Mouse (Mus musculus): ENCODE results near the gene St6galnac3. TPM values are rescaled to one million over a fixed set of nuclear protein-coding genes. Genes with fewer than 3 reads are reported as not detected.

Gene St6galnac3
- polyA plus RNA-seq, 1 experiment from 2014 or later = 55.0 TPM

GRCm38 (mm10) chr3:153354186-153354987 lies 370.6 kb downstream of the St6galnac3 start:
- Histone ChIP-seq H3K27me3 (ENCODE audit: control insufficient read depth, insufficient read depth, low read length) (no peaks in the 10 kb centered on the region), H3K9me3 (replicated peaks; ENCODE audit: control insufficient read depth, low read length) (no peaks in the 10 kb centered on the region), H3K27ac (replicated peaks; ENCODE audit: low read depth, low read length) (no peak overlapping the region), H3K4me2 (ENCODE audit: low read depth, low read length) (no peak overlapping the region), H3K9ac (replicated peaks; ENCODE audit: low read length) (no peak overlapping the region), H3K36me3 (replicated peaks; ENCODE audit: control insufficient read depth, insufficient read depth, low read depth, low read length) (no peaks in the 10 kb centered on the region), H3K4me1 (ENCODE audit: control insufficient read depth, insufficient read depth, low read length) (no peaks in the 10 kb centered on the region), H3K4me3 (ENCODE audit: low read depth, low read length) (no peak overlapping the region)
- DNase-seq (ENCODE audit: low spot score) (no peak), ATAC-seq (replicated peaks; ENCODE audit: insufficient number of reproducible peaks, low FRiP score, low TSS enrichment, low read depth) (no peak)
- WGBS = 85% methylated on average over 6 of the region's 6 CpGs

GRCm38 (mm10) chr3:153353313-153354103 lies 371.5 kb downstream of the St6galnac3 start:
- ATAC-seq (replicated peaks; ENCODE audit: insufficient number of reproducible peaks, low FRiP score, low TSS enrichment, low read depth) (no peak), DNase-seq (ENCODE audit: low spot score) (no peak)
- H3K36me3 ChIP-seq (replicated peaks; ENCODE audit: control insufficient read depth, insufficient read depth, low read depth, low read length) = no peaks in the 10 kb centered on the region
- H3K27me3 ChIP-seq (ENCODE audit: control insufficient read depth, insufficient read depth, low read length) = no peaks in the 10 kb centered on the region
- H3K27ac ChIP-seq (replicated peaks; ENCODE audit: low read depth, low read length) = no peak overlapping the region
- no peaks in the 10 kb centered on the region for H3K9me3 ChIP-seq (replicated peaks; ENCODE audit: control insufficient read depth, low read length)
- H3K4me3 ChIP-seq (ENCODE audit: low read depth, low read length) = no peak overlapping the region
- H3K4me2 ChIP-seq (ENCODE audit: low read depth, low read length) = no peak overlapping the region
- WGBS = 89% methylated on average over 16 of the region's 16 CpGs
- no peak overlapping the region for H3K9ac ChIP-seq (replicated peaks; ENCODE audit: low read length)
- no peaks in the 10 kb centered on the region for H3K4me1 ChIP-seq (ENCODE audit: control insufficient read depth, insufficient read depth, low read length)

GRCm38 (mm10) chr3:153349981-153350380 lies 375.0 kb downstream of the St6galnac3 start:
- DNase-seq (ENCODE audit: low spot score) (no peak), ATAC-seq (replicated peaks; ENCODE audit: insufficient number of reproducible peaks, low FRiP score, low TSS enrichment, low read depth) (no peak; the same call in 1 of the 2 replicates)
- no peak overlapping the region for H3K4me3 ChIP-seq (ENCODE audit: low read depth, low read length)
- H3K4me1 ChIP-seq (ENCODE audit: control insufficient read depth, insufficient read depth, low read length) = no peaks in the 10 kb centered on the region
- WGBS = 76% methylated on average over 10 of the region's 10 CpGs
- H3K9me3 ChIP-seq (replicated peaks; ENCODE audit: control insufficient read depth, low read length) = no peaks in the 10 kb centered on the region
- H3K27me3 ChIP-seq (ENCODE audit: control insufficient read depth, insufficient read depth, low read length) = no peaks in the 10 kb centered on the region
- no peak overlapping the region for H3K27ac ChIP-seq (replicated peaks; ENCODE audit: low read depth, low read length)
- no peak overlapping the region for H3K9ac ChIP-seq (replicated peaks; ENCODE audit: low read length)
- H3K36me3 ChIP-seq (replicated peaks; ENCODE audit: control insufficient read depth, insufficient read depth, low read depth, low read length) = no peaks in the 10 kb centered on the region
- no peak overlapping the region for H3K4me2 ChIP-seq (ENCODE audit: low read depth, low read length)

- Histone ChIP-seq H3K4me3 (ENCODE audit: low read depth, low read length) (no peak overlapping the region), H3K9ac (replicated peaks; ENCODE audit: low read length) (no peak overlapping the region), H3K4me1 (ENCODE audit: control insufficient read depth, insufficient read depth, low read length) (no peaks in the 10 kb centered on the region), H3K36me3 (replicated peaks; ENCODE audit: control insufficient read depth, insufficient read depth, low read depth, low read length) (no peaks in the 10 kb centered on the region), H3K27me3 (ENCODE audit: control insufficient read depth, insufficient read depth, low read length) (no peaks in the 10 kb centered on the region), H3K27ac (replicated peaks; ENCODE audit: low read depth, low read length) (no peak overlapping the region), H3K9me3 (replicated peaks; ENCODE audit: control insufficient read depth, low read length) (no peaks in the 10 kb centered on the region), H3K4me2 (ENCODE audit: low read depth, low read length) (no peak overlapping the region)
- 94% methylated on average over 7 of the region's 9 CpGs for WGBS
- ATAC-seq (replicated peaks; ENCODE audit: insufficient number of reproducible peaks, low FRiP score, low TSS enrichment, low read depth) (no peak), DNase-seq (ENCODE audit: low spot score) (no peak)
These were observed 376.0 kb downstream of the St6galnac3 start for GRCm38 (mm10) chr3:153348797-153349465.

- WGBS = 87% methylated on average over 5 of the region's 5 CpGs
- H3K9me3 ChIP-seq (replicated peaks; ENCODE audit: control insufficient read depth, low read length) = no peaks in the 10 kb centered on the region
These were observed 380.0 kb downstream of the St6galnac3 start for GRCm38 (mm10) chr3:153344979-153345378.

GRCm38 (mm10) chr3:153339940-153340339 lies 385.0 kb downstream of the St6galnac3 start:
- H3K9me3 ChIP-seq (replicated peaks; ENCODE audit: control insufficient read depth, low read length) = no peaks in the 10 kb centered on the region
- H3K9ac ChIP-seq (replicated peaks; ENCODE audit: low read length) = no peak overlapping the region
- H3K36me3 ChIP-seq (replicated peaks; ENCODE audit: control insufficient read depth, insufficient read depth, low read depth, low read length) = no peaks in the 10 kb centered on the region
- ATAC-seq (replicated peaks; ENCODE audit: insufficient number of reproducible peaks, low FRiP score, low TSS enrichment, low read depth) = no peak
- H3K27me3 ChIP-seq (ENCODE audit: control insufficient read depth, insufficient read depth, low read length) = no peaks in the 10 kb centered on the region
- 85% methylated on average over 2 of the region's 2 CpGs for WGBS
- no peaks in the 10 kb centered on the region for H3K4me1 ChIP-seq (ENCODE audit: control insufficient read depth, insufficient read depth, low read length)
- no peak overlapping the region for H3K4me2 ChIP-seq (ENCODE audit: low read depth, low read length)
- no peak overlapping the region for H3K4me3 ChIP-seq (ENCODE audit: low read depth, low read length)
- no peak overlapping the region for H3K27ac ChIP-seq (replicated peaks; ENCODE audit: low read depth, low read length)
- no peak for DNase-seq (ENCODE audit: low spot score)

More at GRCm38 (mm10) chr3:153344979-153345378, 380.0 kb downstream of the St6galnac3 start:
- H3K27me3 ChIP-seq (ENCODE audit: control insufficient read depth, insufficient read depth, low read length) = no peaks in the 10 kb centered on the region
- ATAC-seq (replicated peaks; ENCODE audit: insufficient number of reproducible peaks, low FRiP score, low TSS enrichment, low read depth) = no peak
- H3K4me2 ChIP-seq (ENCODE audit: low read depth, low read length) = no peak overlapping the region
- no peaks in the 10 kb centered on the region for H3K36me3 ChIP-seq (replicated peaks; ENCODE audit: control insufficient read depth, insufficient read depth, low read depth, low read length)
- no peak for DNase-seq (ENCODE audit: low spot score)
- H3K9ac ChIP-seq (replicated peaks; ENCODE audit: low read length) = no peak overlapping the region
- H3K4me1 ChIP-seq (ENCODE audit: control insufficient read depth, insufficient read depth, low read length) = no peaks in the 10 kb centered on the region
- H3K27ac ChIP-seq (replicated peaks; ENCODE audit: low read depth, low read length) = no peak overlapping the region
- no peak overlapping the region for H3K4me3 ChIP-seq (ENCODE audit: low read depth, low read length)

- 76% methylated on average over 12 of the region's 12 CpGs for WGBS
- DNase-seq (ENCODE audit: low spot score) (no peak), ATAC-seq (replicated peaks; ENCODE audit: insufficient number of reproducible peaks, low FRiP score, low TSS enrichment, low read depth) (no peak)
- H3K4me1 ChIP-seq (ENCODE audit: control insufficient read depth, insufficient read depth, low read length) = no peaks in the 10 kb centered on the region
- H3K9ac ChIP-seq (replicated peaks; ENCODE audit: low read length) = no peak overlapping the region
- H3K27ac ChIP-seq (replicated peaks; ENCODE audit: low read depth, low read length) = no peak overlapping the region
- no peaks in the 10 kb centered on the region for H3K36me3 ChIP-seq (replicated peaks; ENCODE audit: control insufficient read depth, insufficient read depth, low read depth, low read length)
- H3K27me3 ChIP-seq (ENCODE audit: control insufficient read depth, insufficient read depth, low read length) = no peaks in the 10 kb centered on the region
- no peaks in the 10 kb centered on the region for H3K9me3 ChIP-seq (replicated peaks; ENCODE audit: control insufficient read depth, low read length)
- no peak overlapping the region for H3K4me3 ChIP-seq (ENCODE audit: low read depth, low read length)
- no peak overlapping the region for H3K4me2 ChIP-seq (ENCODE audit: low read depth, low read length)
These were observed 385.9 kb downstream of the St6galnac3 start for GRCm38 (mm10) chr3:153339091-153339490.

Measured in embryonic facial prominence, embryonic 11.5 days (tissue).